Mouse (Mus musculus) adrenal gland, postnatal 10 days (tissue): ENCODE results near the gene Slc23a2. TPM values are rescaled to one million over a fixed set of nuclear protein-coding genes. Genes with fewer than 3 reads are reported as not detected.

Experiments
- DNase-seq: peaks from one replicate; pipeline ENCODE4 v3.0.0; 2021; ENCODE audit warnings: mixed read lengths
- total RNA-seq, 2 experiments: library from RNA; stranded (reverse); gene quantifications; 2 replicates each; pipeline ENCODE4 v1.2.3; 2021

The Slc23a2 gene
- total RNA-seq, 2 experiments from 2014 or later = 36.6 to 66.0 TPM

DNA sequence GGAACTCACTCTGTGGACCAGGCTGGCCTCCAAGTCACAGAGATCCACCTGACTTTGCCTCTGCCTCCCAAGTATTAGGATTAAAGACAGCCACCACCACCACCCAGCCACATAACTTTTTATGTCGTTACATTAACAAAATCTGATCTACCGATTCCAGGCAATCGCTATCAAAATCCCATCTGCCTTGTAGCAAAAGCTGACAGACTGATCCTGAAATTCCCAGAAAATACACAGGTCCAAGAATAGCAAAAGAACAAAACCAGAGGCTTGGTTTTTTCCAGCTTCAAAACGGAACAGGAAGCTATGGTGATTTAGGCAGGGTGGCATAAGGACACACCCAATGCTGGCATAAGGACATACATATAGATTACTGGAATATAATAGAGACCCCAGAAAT is 10.2 kb downstream of the Slc23a2 start:
- no peak for DNase-seq

GRCm38 (mm10) chr2:132133436-132133835 is 11.5 kb downstream of the Slc23a2 start:
- no peak for DNase-seq

DNA sequence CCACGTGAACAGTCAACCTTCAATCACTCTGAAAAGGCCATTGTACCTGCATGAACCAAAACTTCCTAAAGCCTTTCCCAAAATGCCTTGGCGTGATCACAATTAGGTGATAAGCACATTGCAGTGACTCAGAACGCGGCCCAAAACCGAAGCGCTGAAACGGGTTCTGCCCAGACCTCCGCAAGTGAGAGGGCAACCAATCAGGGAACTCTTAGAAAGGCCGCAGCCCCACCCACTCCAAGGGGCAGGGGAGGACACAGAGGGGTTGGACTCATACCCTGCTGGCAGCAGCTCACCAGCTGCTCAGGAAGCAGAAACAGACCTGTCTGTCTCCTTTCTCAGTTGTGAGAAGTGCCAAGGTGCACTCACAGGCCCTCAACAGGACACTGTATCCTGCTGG is 13.6 kb downstream of the Slc23a2 start:
- DNase-seq = peak; percentile 84

- DNase-seq = no peak
These were observed 14.9 kb downstream of the Slc23a2 start for GRCm38 (mm10) chr2:132129980-132130379.

- DNase-seq = no peak
These were observed 15.7 kb downstream of the Slc23a2 start for GRCm38 (mm10) chr2:132129247-132129646.

- DNase-seq = no peak
These were observed 17.0 kb downstream of the Slc23a2 start for GRCm38 (mm10) chr2:132127904-132128303.

- no peak for DNase-seq
These were observed 18.6 kb downstream of the Slc23a2 start for GRCm38 (mm10) chr2:132126292-132126691.

GRCm38 (mm10) chr2:132123063-132123462 is 21.8 kb downstream of the Slc23a2 start:
- no peak for DNase-seq

DNA sequence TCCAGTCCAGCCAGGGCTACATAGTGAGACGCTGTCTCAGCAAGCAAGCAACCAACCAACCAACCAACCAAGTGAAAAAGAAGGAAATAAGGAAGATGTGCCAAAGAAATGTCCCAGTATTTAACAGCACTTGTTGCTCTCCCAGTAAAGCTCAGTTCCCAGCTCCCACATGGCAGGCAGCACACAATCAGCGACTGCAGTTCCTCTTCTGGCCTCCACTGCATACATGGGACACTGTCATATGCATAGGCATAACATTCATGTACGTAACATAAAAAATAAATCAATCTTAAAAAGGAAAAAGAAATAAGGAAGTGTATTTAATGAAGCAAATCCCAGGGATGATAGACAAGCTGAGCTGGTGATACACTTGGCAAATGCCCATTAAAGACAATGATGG is 23.9 kb downstream of the Slc23a2 start:
- DNase-seq = no peak

DNA sequence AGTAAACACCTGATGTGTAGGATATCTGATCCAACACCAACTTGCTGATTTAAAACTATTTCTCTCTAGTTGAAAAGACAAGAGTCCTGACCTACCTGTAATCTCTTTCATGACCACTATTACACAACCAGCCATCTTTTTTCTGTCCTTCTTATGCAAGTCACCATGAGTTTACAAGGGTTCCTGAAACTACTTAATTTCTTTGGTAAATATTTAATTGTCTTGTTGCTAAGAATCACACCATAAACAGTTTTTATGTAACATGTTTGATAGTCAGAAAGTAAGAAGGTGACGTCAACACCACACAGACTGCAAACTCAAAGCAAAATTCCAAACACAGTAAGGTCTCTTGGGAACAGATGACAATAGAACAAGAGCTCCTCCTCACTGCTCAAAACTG is 26.3 kb downstream of the Slc23a2 start:
- DNase-seq = no peak

GRCm38 (mm10) chr2:132115936-132116335 is 29.0 kb downstream of the Slc23a2 start:
- DNase-seq = peak; percentile 43

DNA sequence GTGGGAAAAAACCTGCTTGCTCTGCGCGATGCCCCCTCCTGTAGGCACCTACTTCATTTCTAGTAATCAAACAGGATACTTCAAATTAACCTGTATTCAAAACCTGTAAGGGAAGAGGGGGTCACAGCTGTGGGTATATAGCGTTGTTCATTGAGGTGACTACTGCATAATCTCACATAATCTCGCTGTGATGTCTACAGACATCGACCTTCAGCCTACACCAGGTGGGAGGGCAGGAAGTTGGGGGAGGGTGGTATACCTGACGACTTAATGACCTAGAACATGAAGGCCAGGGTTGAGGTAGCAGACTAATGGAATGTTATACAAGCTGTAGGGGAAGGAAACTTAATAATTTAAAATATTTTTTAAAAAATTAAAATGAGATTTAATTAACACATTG is 29.6 kb downstream of the Slc23a2 start:
- DNase-seq = no peak

DNA sequence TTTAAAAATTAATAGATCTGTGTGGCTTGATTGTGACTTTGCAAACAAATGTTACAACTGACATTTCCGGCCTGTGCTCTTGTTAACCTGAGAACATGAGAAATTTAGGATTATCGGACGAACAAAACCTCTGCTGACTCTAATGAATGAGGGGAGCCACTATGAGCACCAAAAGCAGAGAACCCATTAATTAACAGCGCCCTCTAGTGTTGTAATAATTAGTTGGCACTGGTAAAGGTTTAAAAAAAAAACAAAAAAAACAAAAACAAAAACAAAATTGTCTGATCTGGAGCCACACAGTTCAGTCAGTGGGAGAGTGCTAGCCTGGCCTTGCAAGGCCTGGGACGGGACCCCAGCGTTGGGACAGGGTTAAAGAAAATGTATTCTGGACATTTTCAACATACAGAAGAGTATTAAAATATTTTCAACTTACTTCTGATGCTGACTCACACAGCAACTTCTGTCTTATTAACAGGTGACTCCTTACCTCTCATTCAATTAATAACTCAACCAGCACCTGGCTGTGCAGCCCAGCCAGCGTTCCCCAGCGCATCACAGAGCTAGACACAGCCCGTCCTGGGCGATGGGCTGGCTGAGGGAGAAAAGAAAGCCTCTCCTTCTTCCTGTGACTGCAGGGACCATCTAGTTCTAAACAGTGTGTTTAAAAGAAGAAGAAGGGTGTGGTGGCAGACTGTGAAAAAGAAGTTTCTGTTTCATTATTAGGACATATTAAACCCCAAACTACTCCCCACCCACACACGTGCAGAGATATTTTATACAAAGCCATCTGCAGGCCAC is 30.7 kb downstream of the Slc23a2 start:
- no peak for DNase-seq

- DNase-seq = no peak
These were observed 32.6 kb downstream of the Slc23a2 start for GRCm38 (mm10) chr2:132112319-132112718.

DNA sequence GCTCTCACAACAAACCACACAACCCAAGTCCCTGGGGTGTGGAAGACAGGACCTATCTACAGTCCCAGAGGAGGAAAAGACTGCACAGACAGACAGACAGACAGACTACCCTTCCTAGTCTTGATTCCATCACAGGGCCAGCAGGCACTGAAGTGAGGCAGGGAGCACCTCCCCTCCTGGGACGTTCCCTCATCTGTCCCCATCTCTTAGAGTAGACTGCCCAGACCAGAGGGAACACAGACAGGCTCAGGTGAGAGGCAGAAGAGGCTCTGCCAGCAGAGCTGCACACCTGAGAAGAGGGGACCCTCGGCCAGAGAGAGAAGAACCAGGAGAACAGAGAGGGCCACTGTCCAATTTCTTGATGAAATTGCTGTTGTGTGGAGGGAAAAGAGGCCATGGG is 33.0 kb downstream of the Slc23a2 start:
- DNase-seq = no peak

GRCm38 (mm10) chr2:132111266-132111665 is 33.6 kb downstream of the Slc23a2 start:
- DNase-seq = peak; percentile 64

GRCm38 (mm10) chr2:132110702-132111101 is 34.2 kb downstream of the Slc23a2 start:
- no peak for DNase-seq

- DNase-seq = no peak
These were observed 35.9 kb downstream of the Slc23a2 start for GRCm38 (mm10) chr2:132108988-132109387.

DNA sequence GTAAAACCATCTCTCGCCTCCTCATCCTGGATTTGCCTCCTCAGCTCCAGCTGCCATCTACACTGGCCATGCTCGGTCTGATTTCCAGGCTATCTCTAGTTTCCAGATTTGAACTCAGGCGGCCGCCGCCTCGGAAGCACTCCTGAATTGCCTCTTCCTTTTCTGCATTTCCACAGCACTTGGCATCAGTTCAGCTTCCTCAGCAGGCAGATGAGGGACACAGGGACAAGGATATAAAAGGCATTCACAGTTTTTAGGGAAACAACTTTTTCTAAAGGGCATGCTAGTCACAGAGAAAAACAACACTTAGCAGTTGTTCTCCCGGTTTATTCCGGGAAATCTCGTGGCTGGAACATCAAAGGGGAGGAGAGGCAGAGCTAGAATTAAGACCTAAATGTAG is 37.3 kb downstream of the Slc23a2 start:
- peak; percentile 66 for DNase-seq

GRCm38 (mm10) chr2:132106069-132106468 is 38.8 kb downstream of the Slc23a2 start:
- DNase-seq = peak; percentile 79

DNA sequence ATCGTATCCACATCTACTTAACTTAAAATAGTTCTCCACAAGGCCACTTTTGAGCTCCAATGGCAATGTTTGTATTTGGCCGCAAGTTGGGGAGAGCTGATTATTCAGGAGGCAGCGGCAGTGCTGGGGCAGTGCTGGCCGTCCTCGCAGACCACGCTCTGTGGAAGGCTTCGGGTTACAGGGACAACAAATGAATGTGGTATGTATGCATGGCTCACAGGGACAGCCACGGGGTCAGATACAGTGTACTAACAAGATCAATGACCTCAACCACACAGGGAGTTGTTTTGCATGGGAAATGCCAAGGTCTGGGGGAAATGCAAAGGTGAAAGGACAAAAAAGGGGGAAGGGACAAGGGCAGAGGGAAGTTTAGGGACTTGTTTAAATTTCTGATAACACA is 41.6 kb downstream of the Slc23a2 start:
- peak; percentile 62 for DNase-seq

- no peak for DNase-seq
These were observed 42.3 kb downstream of the Slc23a2 start for GRCm38 (mm10) chr2:132102505-132103130.

- no peak for DNase-seq
These were observed 45.8 kb downstream of the Slc23a2 start for GRCm38 (mm10) chr2:132098942-132099672.
